Mouse (Mus musculus): Measurements from ENCODE around the gene Col25a1.

- TF ChIP-seq CTCF (IDR thresholded peaks at IDR 0.05), result no peak
- no peak for TF ChIP-seq EP300 (IDR thresholded peaks at IDR 0.05)
Measured at GRCm38 (mm10) chr3:130256059-130256458, 124.8 kb downstream of the Col25a1 start.

Measured in lung, postnatal 0 days (tissue).